Mouse (Mus musculus) neural tube, embryonic 12.5 days (tissue): Measurements from ENCODE around the gene Palm. TPM values are rescaled to one million over a fixed set of nuclear protein-coding genes. Genes with fewer than 3 reads are reported as not detected.

Experiments
- ATAC-seq: fragments of 200-750 bp; cut with Nextera tagmentation; 2 replicates; pipeline ENCODE4 v1.8.0; 2017; ENCODE audit warnings: low read depth, mild to moderate bottlenecking, moderate TSS enrichment, moderate library complexity; ENCODE audit not compliant: low FRiP score
- H3K27ac ChIP-seq: fragments of 300-500 bp; sonication (generic); 2 replicates; pipeline ENCODE4 v1.5.1; 2016
- H3K27me3 ChIP-seq: fragments of 300-500 bp; sonication (generic); replicated peaks from 2 replicates; pipeline ENCODE4 v1.6.1; 2016; ENCODE audit warnings: mild to moderate bottlenecking
- H3K36me3 ChIP-seq: fragments of 300-500 bp; sonication (generic); 2 replicates; pipeline ENCODE4 v1.6.1; 2016; ENCODE audit warnings: mild to moderate bottlenecking
- H3K4me1 ChIP-seq: fragments of 300-500 bp; sonication (generic); 2 replicates; pipeline ENCODE4 v1.6.1; 2016
- H3K4me2 ChIP-seq: fragments of 300-500 bp; sonication (generic); replicated peaks from 2 replicates; pipeline ENCODE4 v1.6.1; 2016; ENCODE audit warnings: mild to moderate bottlenecking
- H3K4me3 ChIP-seq: fragments of 300-500 bp; sonication (generic); 2 replicates; pipeline ENCODE4 v1.5.1; 2016
- H3K9ac ChIP-seq: fragments of 300-500 bp; sonication (generic); 2 replicates; pipeline ENCODE4 v1.6.1; 2016; ENCODE audit warnings: mild to moderate bottlenecking
- H3K9me3 ChIP-seq: fragments of 300-500 bp; sonication (generic); 2 replicates; pipeline ENCODE4 v1.6.1; 2016; ENCODE audit warnings: mild to moderate bottlenecking
- WGBS: fragments of 180-500 bp; shearing (Covaris S2); methylation state at CpG from one replicate; pipeline ENCODE4 v1.1.7; 2016; 5-methylcytosine and 5-hydroxymethylcytosine counted together
- polyA plus RNA-seq: library from polyadenylated mRNA; unstranded; fragments of >200 nt; fragmentation: Nextera tagmentation; extraction: Ambion mirVana; gene quantifications from 2 replicates; pipeline ENCODE4 v1.2.1, GENCODE M21; 2016

Gene Palm
- polyA plus RNA-seq, 1 experiment from 2014 or later = 205 TPM

- H3K27me3 ChIP-seq = no peaks in the 10 kb centered on the region
- peak overlapping the region; percentile 47; the same call in 1 of the 2 replicates for H3K9ac ChIP-seq
- H3K4me2 ChIP-seq = peak overlapping the region; percentile 66
- under 1% methylated on average over 24 of the region's 24 CpGs for WGBS
- no peaks in the 10 kb centered on the region for H3K36me3 ChIP-seq
- no peaks in the 10 kb centered on the region for H3K9me3 ChIP-seq
- ATAC-seq = peak; percentile 77
- H3K27ac ChIP-seq = peak overlapping the region; percentile 50
- peak overlapping the region; percentile 16 for H3K4me3 ChIP-seq
- peaks cover 25% of the 10 kb centered on the region for H3K4me1 ChIP-seq
These were observed 47.5 kb downstream of the Palm start for GRCm38 (mm10) chr10:79840644-79841551.

GRCm38 (mm10) chr10:79842322-79842721, 49.0 kb downstream of the Palm start:
- Histone ChIP-seq H3K27ac (no peak overlapping the region), H3K4me2 (no peak overlapping the region), H3K27me3 (no peaks in the 10 kb centered on the region), H3K4me1 (peaks cover 25% of the 10 kb centered on the region), H3K36me3 (no peaks in the 10 kb centered on the region), H3K9me3 (no peaks in the 10 kb centered on the region), H3K9ac (no peak overlapping the region), H3K4me3 (no peak overlapping the region)
- ATAC-seq = no peak
- 77% methylated on average over 3 of the region's 3 CpGs for WGBS

GRCm38 (mm10) chr10:79843476-79843875, 50.1 kb downstream of the Palm start:
- WGBS = 76% methylated on average over 6 of the region's 6 CpGs
- peaks cover 25% of the 10 kb centered on the region for H3K4me1 ChIP-seq
- no peaks in the 10 kb centered on the region for H3K36me3 ChIP-seq
- no peaks in the 10 kb centered on the region for H3K27me3 ChIP-seq
- H3K27ac ChIP-seq = no peak overlapping the region
- H3K4me3 ChIP-seq = no peak overlapping the region
- no peaks in the 10 kb centered on the region for H3K9me3 ChIP-seq
- H3K4me2 ChIP-seq = no peak overlapping the region
- ATAC-seq = no peak
- H3K9ac ChIP-seq = peak overlapping the region; percentile 23; the same call in 1 of the 2 replicates

- Histone ChIP-seq H3K36me3 (no peaks in the 10 kb centered on the region), H3K27me3 (no peaks in the 10 kb centered on the region), H3K4me1 (peaks cover 15% of the 10 kb centered on the region), H3K9me3 (no peaks in the 10 kb centered on the region), H3K4me2 (no peak overlapping the region), H3K27ac (no peak overlapping the region), H3K4me3 (no peak overlapping the region), H3K9ac (no peak overlapping the region)
- WGBS = 55% methylated on average over 5 of the region's 5 CpGs
- no peak for ATAC-seq
These were observed 53.2 kb downstream of the Palm start for GRCm38 (mm10) chr10:79846553-79846952.

GRCm38 (mm10) chr10:79849941-79850628, 56.7 kb downstream of the Palm start:
- Histone ChIP-seq H3K36me3 (no peaks in the 10 kb centered on the region), H3K27me3 (no peaks in the 10 kb centered on the region), H3K4me3 (no peak overlapping the region), H3K9me3 (no peaks in the 10 kb centered on the region), H3K4me1 (peaks cover 23% of the 10 kb centered on the region), H3K4me2 (no peak overlapping the region), H3K27ac (no peak overlapping the region), H3K9ac (0 out of 2 replicates have a peak overlapping the region, but pooled peaks have one; percentile 7)
- ATAC-seq = no peak
- 85% methylated on average over 8 of the region's 8 CpGs for WGBS

GRCm38 (mm10) chr10:79851653-79852052, 58.3 kb downstream of the Palm start:
- no peaks in the 10 kb centered on the region for H3K27me3 ChIP-seq
- H3K9me3 ChIP-seq = no peaks in the 10 kb centered on the region
- peaks cover 35% of the 10 kb centered on the region for H3K4me1 ChIP-seq
- ATAC-seq = no peak
- peak overlapping the region; percentile 100 for H3K4me2 ChIP-seq
- peaks cover 4% of the 10 kb centered on the region for H3K36me3 ChIP-seq
- H3K4me3 ChIP-seq = no peak overlapping the region
- peak overlapping the region; percentile 99; the same call in 1 of the 2 replicates for H3K27ac ChIP-seq
- H3K9ac ChIP-seq = peak overlapping the region; percentile 33; the same call in 1 of the 2 replicates
- WGBS = 77% methylated on average over 3 of the region's 3 CpGs

GRCm38 (mm10) chr10:79852107-79852789, 58.9 kb downstream of the Palm start:
- peaks cover 41% of the 10 kb centered on the region for H3K4me1 ChIP-seq
- H3K9ac ChIP-seq = peak overlapping the region; percentile 33
- H3K27me3 ChIP-seq = no peaks in the 10 kb centered on the region
- ATAC-seq = no peak
- H3K36me3 ChIP-seq = peaks cover 10% of the 10 kb centered on the region
- H3K9me3 ChIP-seq = no peaks in the 10 kb centered on the region
- H3K4me2 ChIP-seq = peak overlapping the region; percentile 100
- 54% methylated on average over 9 of the region's 9 CpGs for WGBS
- H3K27ac ChIP-seq = peak overlapping the region; percentile 99
- peak overlapping the region; percentile 96; the same call in 1 of the 2 replicates for H3K4me3 ChIP-seq

- Histone ChIP-seq H3K27ac (peak overlapping the region; percentile 99), H3K4me1 (peaks cover 47% of the 10 kb centered on the region), H3K27me3 (no peaks in the 10 kb centered on the region), H3K4me3 (peak overlapping the region; percentile 96), H3K4me2 (peak overlapping the region; percentile 100), H3K9me3 (no peaks in the 10 kb centered on the region), H3K9ac (peak overlapping the region; percentile 79), H3K36me3 (peaks cover 16% of the 10 kb centered on the region)
- WGBS = 23% methylated on average over 8 of the region's 8 CpGs
- no peak for ATAC-seq
These were observed 59.5 kb downstream of the Palm start for GRCm38 (mm10) chr10:79852827-79853226.

GRCm38 (mm10) chr10:79853392-79853791, 60.0 kb downstream of the Palm start:
- no peaks in the 10 kb centered on the region for H3K9me3 ChIP-seq
- peak overlapping the region; percentile 79 for H3K9ac ChIP-seq
- under 1% methylated on average over 15 of the region's 15 CpGs for WGBS
- H3K36me3 ChIP-seq = peaks cover 19% of the 10 kb centered on the region
- ATAC-seq = peak; percentile 38
- no peaks in the 10 kb centered on the region for H3K27me3 ChIP-seq
- H3K4me3 ChIP-seq = peak overlapping the region; percentile 96
- peaks cover 53% of the 10 kb centered on the region for H3K4me1 ChIP-seq
- H3K4me2 ChIP-seq = peak overlapping the region; percentile 100
- peak overlapping the region; percentile 99 for H3K27ac ChIP-seq

GRCm38 (mm10) chr10:79853860-79854795, 60.8 kb downstream of the Palm start, which contains the start of gene Ptbp1:
Ptbp1 (plus strand) TSS chr10:79854427.
- peaks cover 60% of the 10 kb centered on the region for H3K4me1 ChIP-seq
- ATAC-seq = peak; percentile 91
- WGBS = under 1% methylated on average over 75 of the region's 75 CpGs
- H3K9me3 ChIP-seq = no peaks in the 10 kb centered on the region
- peak within 1 kb of the TSS; percentile 100 for H3K4me2 ChIP-seq
- peak within 1 kb of the TSS; percentile 97 for H3K9ac ChIP-seq
- H3K36me3 ChIP-seq = peaks cover 27% of the 10 kb centered on the region
- H3K27ac ChIP-seq = peak within 1 kb of the TSS; percentile 99
- peak within 1 kb of the TSS; percentile 96 for H3K4me3 ChIP-seq
- H3K27me3 ChIP-seq = no peaks in the 10 kb centered on the region
